Mouse (Mus musculus) ES-E14 (cell line): ENCODE measurements around the gene Mkrn1. TPM values are rescaled to one million over a fixed set of nuclear protein-coding genes. Genes with fewer than 3 reads are reported as not detected.

Source experiments
- DNase-seq: peaks from one replicate; pipeline ENCODE4 v3.0.0-alpha.2; 2013; ENCODE audit warnings: low read depth, low spot score
- H3K27ac ChIP-seq: 2 replicates; pipeline ENCODE4 v1.5.1; 2012; ENCODE audit warnings: low read depth, mild to moderate bottlenecking, low read length, moderate library complexity, mixed read lengths; ENCODE audit not compliant: poor library complexity, insufficient read depth, severe bottlenecking
- H3K36me3 ChIP-seq: 2 replicates; pipeline ENCODE4 v1.6.1; 2012; ENCODE audit warnings: mild to moderate bottlenecking, low read length, moderate library complexity, mixed read lengths; ENCODE audit not compliant: control insufficient read depth, poor library complexity, insufficient read depth, severe bottlenecking
- H3K4me1 ChIP-seq, 2 experiments: fragments of 150-350 bp in 1 of 2; sonication (generic) in 1 of 2; 2 replicates each; pipeline ENCODE4 v1.6.1; 2012; ENCODE audit warnings: low read length in 2 of 2, mild to moderate bottlenecking in 1 of 2, mixed read lengths in 1 of 2; ENCODE audit not compliant: control insufficient read depth in 2 of 2, insufficient read depth in 2 of 2, poor library complexity in 1 of 2
- H3K4me3 ChIP-seq, 2 experiments: fragments of 150-350 bp in 1 of 2; sonication (generic) in 1 of 2; 2 replicates each; pipeline ENCODE4 v1.5.1; 2012; ENCODE audit warnings: low read length in 2 of 2, low read depth in 1 of 2, mild to moderate bottlenecking in 1 of 2, mixed read lengths in 1 of 2; ENCODE audit not compliant: insufficient read depth in 1 of 2, poor library complexity in 1 of 2, severe bottlenecking in 1 of 2
- H3K9ac ChIP-seq: 2 replicates; pipeline ENCODE4 v1.6.1; 2012; ENCODE audit warnings: low read depth, mild to moderate bottlenecking, low read length, mixed read lengths; ENCODE audit not compliant: poor library complexity, insufficient read depth, severe bottlenecking
- H3K9me3 ChIP-seq: fragments of 150-350 bp; sonication (generic); 2 replicates; pipeline ENCODE4 v1.6.1; 2012; ENCODE audit warnings: low read depth, mild to moderate bottlenecking, low read length; ENCODE audit not compliant: control insufficient read depth, insufficient read depth
- CHD2 ChIP-seq: IDR thresholded peaks from 2 replicates; pipeline ENCODE4 v1.6.1; 2014; ENCODE audit warnings: mild to moderate bottlenecking, low read depth, low read length, inconsistent platforms
- HCFC1 ChIP-seq: IDR thresholded peaks from 2 replicates; pipeline ENCODE4 v1.6.1; 2012; ENCODE audit warnings: low read length, inconsistent platforms, borderline replicate concordance; ENCODE audit not compliant: insufficient read depth
- MAFK ChIP-seq: IDR thresholded peaks from 2 replicates; pipeline ENCODE4 v1.6.1; 2014; ENCODE audit warnings: mild to moderate bottlenecking, low read depth, low read length, inconsistent platforms; ENCODE audit not compliant: insufficient read depth
- ZC3H11A ChIP-seq: IDR thresholded peaks from 2 replicates; pipeline ENCODE4 v1.6.1; 2012; ENCODE audit warnings: low read depth, mild to moderate bottlenecking, inconsistent platforms, low read length, borderline replicate concordance
- ZNF384 ChIP-seq: IDR thresholded peaks from 2 replicates; pipeline ENCODE4 v1.6.1; 2012; ENCODE audit warnings: low read depth, low read length, inconsistent platforms
- in situ Hi-C, 2 experiments: fragments of 600-800 bp; cut with MboI; formaldehyde crosslinking; loops; one replicate each; pipeline ENCODE4 v1.15.1; 2025; ENCODE audit warnings: low sequenced_read_pairs in 2 of 2, inconsistent platforms in 1 of 2; ENCODE audit not compliant: unreplicated experiment in 2 of 2
- total RNA-seq: library from RNA; depleted of rRNA; stranded (reverse); fragments of 300-350 nt; gene quantifications from 2 replicates; pipeline ENCODE4 v1.2.3, GENCODE M21; 2012

The Mkrn1 gene
- total RNA-seq, 1 experiment: 652 TPM

GRCm38 (mm10) chr6:39377311-39377827, 42.9 kb downstream of the Mkrn1 start, which contains the start of gene Slc37a3:
Gene Slc37a3, minus strand, starts transcription at chr6:39377675.
- in situ Hi-C loops: no loop called here
- peak; percentile 79 for DNase-seq

GRCm38 (mm10) chr6:39376775-39377174, 43.5 kb downstream of the Mkrn1 start:
- Histone ChIP-seq H3K4me1 (peaks cover 2 to 14% of the 10 kb centered on the region in 2 experiments; a peak in 1 of 4 replicates), H3K9me3 (no peaks in the 10 kb centered on the region), H3K9ac (peak overlapping the region; percentile 96), H3K27ac (no peak overlapping the region), H3K36me3 (peaks cover 8% of the 10 kb centered on the region; the same call in 1 of the 2 replicates), H3K4me3 (peak overlapping the region; percentile 80 to 97)
- no peak for DNase-seq
- TF ChIP-seq ZC3H11A: no peak
- no peak for TF ChIP-seq ZNF384
- in situ Hi-C loops: no loop called here

More at GRCm38 (mm10) chr6:39377311-39377827, 42.9 kb downstream of the Mkrn1 start, which contains the start of gene Slc37a3:
- Histone ChIP-seq H3K9me3 (no peaks in the 10 kb centered on the region), H3K4me1 (peaks cover 2 to 11% of the 10 kb centered on the region in 2 experiments; a peak in 1 of 4 replicates), H3K4me3 (peak within 1 kb of the TSS; percentile 80 to 97), H3K27ac (peak within 1 kb of the TSS; percentile 52; the same call in 1 of the 2 replicates), H3K36me3 (peaks cover 8% of the 10 kb centered on the region; the same call in 1 of the 2 replicates), H3K9ac (peak within 1 kb of the TSS; percentile 96)
- TF ChIP-seq ZNF384: no peak
- TF ChIP-seq HCFC1: peak; percentile 93
- TF ChIP-seq MAFK: no peak
- no peak for TF ChIP-seq CHD2
- no peak for TF ChIP-seq ZC3H11A

- H3K9me3 ChIP-seq: no peaks in the 10 kb centered on the region
- H3K27ac ChIP-seq: no peak overlapping the region
- H3K9ac ChIP-seq: no peak overlapping the region
- in situ Hi-C loops: no loop called here
- H3K4me3 ChIP-seq: no peak overlapping the region
- H3K36me3 ChIP-seq: peaks cover 13% of the 10 kb centered on the region
- TF ChIP-seq HCFC1: no peak
- TF ChIP-seq CHD2: no peak
- no peak for TF ChIP-seq ZC3H11A
- TF ChIP-seq ZNF384: no peak
- no peak for TF ChIP-seq MAFK
- H3K4me1 ChIP-seq: peaks cover 2 to 12% of the 10 kb centered on the region in 2 experiments; a peak in 1 of 4 replicates
- no peak for DNase-seq
These were observed 46.8 kb downstream of the Mkrn1 start for GRCm38 (mm10) chr6:39373301-39373955.

GRCm38 (mm10) chr6:39372727-39373126, 47.5 kb downstream of the Mkrn1 start:
- Histone ChIP-seq H3K4me3 (no peak overlapping the region), H3K27ac (no peak overlapping the region), H3K4me1 (peaks cover under 1 to 12% of the 10 kb centered on the region in 2 experiments; a peak in 1 of 4 replicates), H3K36me3 (peaks cover 14% of the 10 kb centered on the region), H3K9me3 (no peaks in the 10 kb centered on the region), H3K9ac (peak overlapping the region; percentile 16; the same call in 1 of the 2 replicates)
- no peak for DNase-seq
- in situ Hi-C loops: no loop called here
- TF ChIP-seq ZNF384 (no peak), MAFK (no peak)
